Mouse (Mus musculus): Measurements from ENCODE around the gene Sec16b. TPM values are rescaled to one million over a fixed set of nuclear protein-coding genes. Genes with fewer than 3 reads are reported as not detected.

Sec16b gene
- polyA plus RNA-seq, 2 experiments = 5.9 to 6.1 TPM

- Histone ChIP-seq H3K27ac (replicated peaks; ENCODE audit: low read depth, low read length) (no peak overlapping the region), H3K4me1 (ENCODE audit: control insufficient read depth, insufficient read depth, low read length) (no peaks in the 10 kb centered on the region), H3K9ac (ENCODE audit: low read depth, low read length, severe bottlenecking) (no peak overlapping the region), H3K9me3 (ENCODE audit: control insufficient read depth, low read length) (no peaks in the 10 kb centered on the region), H3K27me3 (ENCODE audit: control insufficient read depth, insufficient read depth, low read length) (no peaks in the 10 kb centered on the region), H3K36me3 (ENCODE audit: control insufficient read depth, insufficient read depth, low read length) (no peaks in the 10 kb centered on the region), H3K4me2 (replicated peaks; ENCODE audit: low read depth, low read length, severe bottlenecking) (no peak overlapping the region), H3K4me3 (replicated peaks; ENCODE audit: low read length) (no peak overlapping the region)
- no peak for DNase-seq (ENCODE audit: low spot score)
- no peak for TF ChIP-seq POLR2A (IDR thresholded peaks at IDR 0.05; ENCODE audit: borderline replicate concordance, extremely low read depth, insufficient read depth, insufficient read length)
- 86% methylated on average over 8 of the region's 8 CpGs for WGBS
- no peak for ATAC-seq (ENCODE audit: low FRiP score, low read depth)
Observed at GRCm38 (mm10) chr1:157567819-157568218, 61.3 kb downstream of the Sec16b start.

- ATAC-seq (ENCODE audit: low FRiP score, low read depth) (no peak), DNase-seq (ENCODE audit: low spot score) (no peak)
- Histone ChIP-seq H3K27ac (replicated peaks; ENCODE audit: low read depth, low read length) (no peak overlapping the region), H3K36me3 (ENCODE audit: control insufficient read depth, insufficient read depth, low read length) (no peaks in the 10 kb centered on the region), H3K4me1 (ENCODE audit: control insufficient read depth, insufficient read depth, low read length) (no peaks in the 10 kb centered on the region), H3K4me3 (replicated peaks; ENCODE audit: low read length) (no peak overlapping the region), H3K9ac (ENCODE audit: low read depth, low read length, severe bottlenecking) (no peak overlapping the region), H3K27me3 (ENCODE audit: control insufficient read depth, insufficient read depth, low read length) (no peaks in the 10 kb centered on the region), H3K9me3 (ENCODE audit: control insufficient read depth, low read length) (no peaks in the 10 kb centered on the region), H3K4me2 (replicated peaks; ENCODE audit: low read depth, low read length, severe bottlenecking) (no peak overlapping the region)
- TF ChIP-seq POLR2A (IDR thresholded peaks at IDR 0.05; ENCODE audit: borderline replicate concordance, extremely low read depth, insufficient read depth, insufficient read length) = no peak
- 86% methylated on average over 5 of the region's 5 CpGs for WGBS
Observed at GRCm38 (mm10) chr1:157569263-157570090, 62.9 kb downstream of the Sec16b start.

GRCm38 (mm10) chr1:157575316-157575715 lies 68.8 kb downstream of the Sec16b start:
- H3K27me3 ChIP-seq (ENCODE audit: control insufficient read depth, insufficient read depth, low read length) = no peaks in the 10 kb centered on the region
- WGBS = 82% methylated on average over 3 of the region's 3 CpGs
- H3K27ac ChIP-seq (replicated peaks; ENCODE audit: low read depth, low read length) = no peak overlapping the region
- H3K9me3 ChIP-seq (ENCODE audit: control insufficient read depth, low read length) = no peaks in the 10 kb centered on the region
- no peaks in the 10 kb centered on the region for H3K4me1 ChIP-seq (ENCODE audit: control insufficient read depth, insufficient read depth, low read length)
- no peak for ATAC-seq (ENCODE audit: low FRiP score, low read depth)
- no peak overlapping the region for H3K4me2 ChIP-seq (replicated peaks; ENCODE audit: low read depth, low read length, severe bottlenecking)
- H3K36me3 ChIP-seq (ENCODE audit: control insufficient read depth, insufficient read depth, low read length) = no peaks in the 10 kb centered on the region
- TF ChIP-seq POLR2A (IDR thresholded peaks at IDR 0.05; ENCODE audit: borderline replicate concordance, extremely low read depth, insufficient read depth, insufficient read length) = no peak
- no peak overlapping the region for H3K4me3 ChIP-seq (replicated peaks; ENCODE audit: low read length)
- H3K9ac ChIP-seq (ENCODE audit: low read depth, low read length, severe bottlenecking) = no peak overlapping the region
- peak; percentile 50 for DNase-seq (ENCODE audit: low spot score)

- Histone ChIP-seq H3K4me1 (ENCODE audit: control insufficient read depth, insufficient read depth, low read length) (no peaks in the 10 kb centered on the region), H3K4me2 (replicated peaks; ENCODE audit: low read depth, low read length, severe bottlenecking) (no peak overlapping the region), H3K4me3 (replicated peaks; ENCODE audit: low read length) (no peak overlapping the region), H3K9me3 (ENCODE audit: control insufficient read depth, low read length) (no peaks in the 10 kb centered on the region), H3K9ac (ENCODE audit: low read depth, low read length, severe bottlenecking) (no peak overlapping the region), H3K36me3 (ENCODE audit: control insufficient read depth, insufficient read depth, low read length) (no peaks in the 10 kb centered on the region), H3K27me3 (ENCODE audit: control insufficient read depth, insufficient read depth, low read length) (no peaks in the 10 kb centered on the region), H3K27ac (replicated peaks; ENCODE audit: low read depth, low read length) (no peak overlapping the region)
- ATAC-seq (ENCODE audit: low FRiP score, low read depth) = no peak
- 82% methylated on average over 8 of the region's 8 CpGs for WGBS
- no peak for TF ChIP-seq POLR2A (IDR thresholded peaks at IDR 0.05; ENCODE audit: borderline replicate concordance, extremely low read depth, insufficient read depth, insufficient read length)
- DNase-seq (ENCODE audit: low spot score) = no peak
Observed at GRCm38 (mm10) chr1:157578336-157578735, 71.8 kb downstream of the Sec16b start.

GRCm38 (mm10) chr1:157586556-157586955 lies 80.0 kb downstream of the Sec16b start:
- no peaks in the 10 kb centered on the region for H3K27me3 ChIP-seq (ENCODE audit: control insufficient read depth, insufficient read depth, low read length)
- H3K27ac ChIP-seq (replicated peaks; ENCODE audit: low read depth, low read length) = no peak overlapping the region
- H3K9me3 ChIP-seq (ENCODE audit: control insufficient read depth, low read length) = no peaks in the 10 kb centered on the region
- TF ChIP-seq POLR2A (IDR thresholded peaks at IDR 0.05; ENCODE audit: borderline replicate concordance, extremely low read depth, insufficient read depth, insufficient read length) = no peak
- H3K4me2 ChIP-seq (replicated peaks; ENCODE audit: low read depth, low read length, severe bottlenecking) = no peak overlapping the region
- peak; percentile 45 for DNase-seq (ENCODE audit: low spot score)
- no peak overlapping the region for H3K9ac ChIP-seq (ENCODE audit: low read depth, low read length, severe bottlenecking)
- no peak overlapping the region for H3K4me3 ChIP-seq (replicated peaks; ENCODE audit: low read length)
- no peaks in the 10 kb centered on the region for H3K4me1 ChIP-seq (ENCODE audit: control insufficient read depth, insufficient read depth, low read length)
- H3K36me3 ChIP-seq (ENCODE audit: control insufficient read depth, insufficient read depth, low read length) = no peaks in the 10 kb centered on the region
- WGBS = 58% methylated on average over 5 of the region's 5 CpGs
- ATAC-seq (ENCODE audit: low FRiP score, low read depth) = no peak

Measured in limb, embryonic 14.5 days (tissue).